Mouse (Mus musculus) midbrain, embryonic 12.5 days (tissue): Measurements from ENCODE around the gene Asrgl1. TPM values are rescaled to one million over a fixed set of nuclear protein-coding genes. Genes with fewer than 3 reads are reported as not detected.

ENCODE experiments used
- ATAC-seq: fragments of 200-750 bp; cut with Nextera tagmentation; 2 replicates; pipeline ENCODE4 v1.8.0; 2017; ENCODE audit warnings: low read depth, moderate TSS enrichment, moderate library complexity; ENCODE audit not compliant: low FRiP score
- H3K27ac ChIP-seq: fragments of 300-500 bp; sonication (generic); replicated peaks from 2 replicates; pipeline ENCODE4 v1.5.1; 2016; ENCODE audit warnings: mild to moderate bottlenecking
- H3K27me3 ChIP-seq: fragments of 300-500 bp; sonication (generic); 2 replicates; pipeline ENCODE4 v1.6.1; 2016; ENCODE audit warnings: mild to moderate bottlenecking
- H3K36me3 ChIP-seq: fragments of 300-500 bp; sonication (generic); 2 replicates; pipeline ENCODE4 v1.6.1; 2016
- H3K4me1 ChIP-seq: fragments of 300-500 bp; sonication (generic); 2 replicates; pipeline ENCODE4 v1.6.1; 2016
- H3K4me2 ChIP-seq: fragments of 300-500 bp; sonication (generic); replicated peaks from 2 replicates; pipeline ENCODE4 v1.6.1; 2016; ENCODE audit warnings: mild to moderate bottlenecking, moderate library complexity
- H3K4me3 ChIP-seq: fragments of 300-500 bp; sonication (generic); 2 replicates; pipeline ENCODE4 v1.5.1; 2016; ENCODE audit warnings: mild to moderate bottlenecking
- H3K9ac ChIP-seq: fragments of 300-500 bp; sonication (generic); replicated peaks from 2 replicates; pipeline ENCODE4 v1.6.1; 2016; ENCODE audit warnings: mild to moderate bottlenecking, moderate library complexity
- H3K9me3 ChIP-seq: fragments of 300-500 bp; sonication (generic); 2 replicates; pipeline ENCODE4 v1.6.1; 2016; ENCODE audit warnings: mild to moderate bottlenecking
- WGBS: fragments of 180-500 bp; shearing (Covaris S2); methylation state at CpG from one replicate; pipeline ENCODE4 v1.1.7; 2016; 5-methylcytosine and 5-hydroxymethylcytosine counted together
- polyA plus RNA-seq: library from polyadenylated mRNA; unstranded; fragments of >200 nt; fragmentation: Nextera tagmentation; extraction: Ambion mirVana; gene quantifications from 2 replicates; pipeline ENCODE4 v1.2.1, GENCODE M21; 2016

Gene Asrgl1
- polyA plus RNA-seq, 1 experiment from 2014 or later, result 15.0 TPM

DNA sequence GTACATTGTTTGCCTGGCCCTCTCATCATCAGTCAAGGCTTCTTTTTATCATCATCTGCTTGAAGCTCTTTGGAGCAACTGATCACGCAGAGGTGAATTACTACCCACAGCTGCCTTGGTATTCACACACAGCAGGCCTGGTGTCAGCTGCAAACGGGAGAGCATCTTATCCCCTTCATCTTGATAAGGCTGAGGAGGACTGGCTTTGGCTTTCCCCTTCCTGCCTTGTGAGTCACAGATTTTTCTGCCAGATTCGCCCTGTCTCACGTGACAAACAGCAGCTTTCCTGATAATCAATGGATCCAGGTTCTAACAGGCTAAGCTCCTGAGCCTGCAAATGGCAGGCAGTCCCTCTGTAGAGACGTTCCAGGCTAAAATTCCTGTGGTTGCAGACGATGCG, 55.5 kb downstream of the Asrgl1 start:
- Histone ChIP-seq H3K4me2 (no peak overlapping the region), H3K36me3 (no peaks in the 10 kb centered on the region), H3K9me3 (no peaks in the 10 kb centered on the region), H3K27me3 (peaks cover 6% of the 10 kb centered on the region; the same call in 1 of the 2 replicates), H3K4me3 (no peak overlapping the region), H3K4me1 (no peaks in the 10 kb centered on the region), H3K27ac (no peak overlapping the region), H3K9ac (no peak overlapping the region)
- 46% methylated on average over 7 of the region's 7 CpGs for WGBS
- ATAC-seq, result no peak

DNA sequence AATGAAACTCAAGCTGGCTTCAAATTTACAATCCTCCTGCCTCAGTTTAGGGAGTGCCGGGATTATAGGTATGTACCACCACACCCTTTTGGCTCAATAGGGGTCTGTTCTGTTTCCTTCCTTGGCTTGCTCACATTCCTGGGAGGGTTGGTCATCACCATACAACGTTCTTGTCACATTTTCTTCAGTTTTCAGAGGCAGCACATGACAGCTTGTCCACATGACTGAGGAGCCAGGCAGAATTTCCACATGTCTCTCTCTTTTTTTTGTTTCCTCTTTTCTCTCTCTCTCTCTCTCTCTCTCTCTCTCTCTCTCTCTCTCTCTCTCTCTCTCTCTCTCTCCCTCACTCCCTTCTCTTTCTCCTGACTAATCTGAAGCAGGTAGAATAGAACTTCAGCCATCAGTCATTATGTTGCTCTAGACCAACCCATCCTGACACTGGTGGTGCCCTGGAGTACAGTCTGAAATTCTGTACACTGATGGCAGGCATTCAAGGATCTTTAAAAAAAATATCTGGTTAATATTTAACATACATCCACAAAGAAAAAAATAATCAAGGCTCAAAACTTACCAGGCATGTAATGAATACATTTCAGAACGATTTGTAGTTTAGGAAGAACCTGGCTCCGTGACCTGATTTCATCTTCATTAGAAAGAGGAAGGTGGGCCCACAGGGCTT, 58.3 kb downstream of the Asrgl1 start:
- Histone ChIP-seq H3K9me3 (no peaks in the 10 kb centered on the region), H3K4me3 (no peak overlapping the region), H3K4me2 (no peak overlapping the region), H3K36me3 (no peaks in the 10 kb centered on the region), H3K9ac (no peak overlapping the region), H3K4me1 (no peaks in the 10 kb centered on the region), H3K27ac (no peak overlapping the region), H3K27me3 (no peaks in the 10 kb centered on the region)
- WGBS, result 75% methylated on average over 4 of the region's 4 CpGs
- ATAC-seq, result no peak

DNA sequence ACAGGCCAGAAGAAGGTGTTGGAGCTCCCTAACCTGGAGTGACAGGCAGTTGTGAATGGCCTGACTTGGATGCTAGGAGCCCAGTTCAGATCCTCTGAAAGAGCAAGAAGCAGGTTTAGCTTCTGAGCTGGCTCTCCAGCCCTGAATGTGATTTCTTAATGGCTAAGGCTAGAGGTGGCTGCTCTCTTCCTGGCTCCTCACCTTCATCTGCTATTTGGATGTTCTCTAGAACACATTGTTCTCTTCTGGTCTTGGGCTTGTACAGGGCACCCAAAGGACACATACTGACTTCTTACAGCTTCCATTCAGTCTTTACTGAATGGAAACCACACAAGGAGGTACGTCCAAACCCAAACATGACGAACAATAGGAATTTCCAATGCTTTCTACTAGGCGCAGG, 59.4 kb downstream of the Asrgl1 start:
- Histone ChIP-seq H3K27me3 (no peaks in the 10 kb centered on the region), H3K4me2 (no peak overlapping the region), H3K4me1 (peaks cover 10% of the 10 kb centered on the region; the same call in 1 of the 2 replicates), H3K9me3 (no peaks in the 10 kb centered on the region), H3K36me3 (no peaks in the 10 kb centered on the region), H3K27ac (no peak overlapping the region), H3K9ac (no peak overlapping the region), H3K4me3 (no peak overlapping the region)
- WGBS, result 87% methylated on average over 3 of the region's 3 CpGs
- no peak for ATAC-seq

DNA sequence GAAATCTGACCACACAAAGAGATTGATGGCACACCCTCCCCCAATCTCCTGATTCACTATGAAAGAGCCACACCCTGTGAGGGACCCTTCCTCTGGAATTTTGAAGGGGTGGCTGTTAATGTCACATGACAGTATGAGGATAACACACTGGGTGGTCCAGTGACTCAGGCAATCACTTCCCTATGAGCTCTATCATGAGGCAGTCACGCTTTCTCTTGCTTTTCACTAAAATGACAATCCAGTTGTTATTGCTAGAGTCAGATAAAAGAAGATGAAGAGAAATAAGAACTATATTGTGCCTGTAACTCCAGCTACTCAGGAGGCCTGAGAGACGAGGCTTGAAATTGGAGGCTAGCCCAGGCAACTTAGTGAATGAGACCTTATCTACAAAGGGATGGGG, 59.9 kb downstream of the Asrgl1 start:
- H3K9me3 ChIP-seq, result no peaks in the 10 kb centered on the region
- no peak overlapping the region for H3K27ac ChIP-seq
- H3K4me3 ChIP-seq, result no peak overlapping the region
- no peak overlapping the region for H3K9ac ChIP-seq
- peaks cover 10% of the 10 kb centered on the region; the same call in 1 of the 2 replicates for H3K4me1 ChIP-seq
- H3K36me3 ChIP-seq, result no peaks in the 10 kb centered on the region
- no peak for ATAC-seq
- H3K4me2 ChIP-seq, result no peak overlapping the region
- H3K27me3 ChIP-seq, result no peaks in the 10 kb centered on the region
- 72% methylated on average over 2 of the region's 2 CpGs for WGBS

DNA sequence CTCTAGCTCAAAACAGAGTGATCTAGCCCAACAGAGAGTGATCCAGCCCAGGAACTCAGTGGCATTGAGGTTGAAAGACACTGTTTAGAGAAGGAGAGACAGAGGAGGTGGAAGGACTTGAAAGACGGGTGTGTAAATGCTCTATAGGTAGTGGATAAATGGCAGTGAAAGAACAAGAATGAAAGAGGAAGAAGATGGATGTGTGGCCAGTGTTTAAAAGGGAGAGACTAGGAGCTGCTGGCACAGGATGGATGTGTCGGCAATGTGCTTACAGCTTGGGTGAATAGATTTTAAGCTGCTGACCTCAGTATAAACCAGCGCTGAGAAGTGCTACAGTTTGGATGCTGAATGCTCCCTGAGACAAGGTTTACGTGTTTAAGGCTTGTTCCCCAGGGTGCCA, 61.0 kb downstream of the Asrgl1 start:
- WGBS, result 79% methylated on average over 4 of the region's 4 CpGs
- H3K27me3 ChIP-seq, result no peaks in the 10 kb centered on the region
- no peaks in the 10 kb centered on the region for H3K9me3 ChIP-seq
- H3K27ac ChIP-seq, result no peak overlapping the region
- no peak overlapping the region for H3K9ac ChIP-seq
- no peaks in the 10 kb centered on the region for H3K36me3 ChIP-seq
- H3K4me3 ChIP-seq, result no peak overlapping the region
- ATAC-seq, result no peak
- peaks cover 10% of the 10 kb centered on the region; the same call in 1 of the 2 replicates for H3K4me1 ChIP-seq
- no peak overlapping the region for H3K4me2 ChIP-seq

DNA sequence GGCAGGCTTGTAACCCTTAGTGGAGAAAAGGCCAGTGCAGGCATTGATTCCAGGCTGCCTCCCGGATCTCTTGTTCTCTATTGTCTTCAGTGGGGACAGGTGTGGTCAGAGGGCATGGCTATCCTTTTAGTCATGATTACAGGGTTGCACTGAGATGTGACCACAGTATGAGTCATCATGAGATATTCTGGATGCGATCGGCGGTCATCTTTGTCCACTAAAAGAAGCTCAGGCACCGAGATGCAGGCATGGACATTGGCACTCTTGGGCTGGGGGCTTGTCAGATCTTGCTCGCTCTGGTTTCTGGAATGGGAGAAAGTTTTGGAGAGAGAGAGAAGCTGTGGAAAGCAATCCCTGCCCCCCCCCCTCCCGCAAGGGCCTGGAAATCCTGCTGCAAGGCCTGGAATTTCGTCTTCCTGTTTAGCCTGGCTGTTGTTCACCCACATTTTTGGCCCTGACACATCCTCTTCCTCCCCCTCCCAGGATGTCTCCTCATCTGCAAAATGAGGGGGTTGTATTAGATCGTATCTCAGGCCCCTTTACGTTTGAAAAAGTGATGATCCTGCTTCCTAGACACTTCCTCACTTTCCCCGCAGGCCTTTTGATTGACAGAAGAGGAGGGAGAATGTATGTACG, 61.5 kb downstream of the Asrgl1 start:
- no peaks in the 10 kb centered on the region for H3K9me3 ChIP-seq
- peaks cover 10% of the 10 kb centered on the region; the same call in 1 of the 2 replicates for H3K4me1 ChIP-seq
- 76% methylated on average over 12 of the region's 12 CpGs for WGBS
- no peaks in the 10 kb centered on the region for H3K36me3 ChIP-seq
- no peak overlapping the region for H3K27ac ChIP-seq
- no peak for ATAC-seq
- no peaks in the 10 kb centered on the region for H3K27me3 ChIP-seq
- H3K4me3 ChIP-seq, result no peak overlapping the region
- no peak overlapping the region for H3K9ac ChIP-seq
- H3K4me2 ChIP-seq, result no peak overlapping the region

GRCm38 (mm10) chr19:9072157-9072530, 63.3 kb downstream of the Asrgl1 start:
- ATAC-seq, result no peak
- no peak overlapping the region for H3K4me3 ChIP-seq
- no peaks in the 10 kb centered on the region for H3K36me3 ChIP-seq
- no peak overlapping the region for H3K27ac ChIP-seq
- H3K27me3 ChIP-seq, result no peaks in the 10 kb centered on the region
- no peak overlapping the region for H3K9ac ChIP-seq
- H3K9me3 ChIP-seq, result no peaks in the 10 kb centered on the region
- H3K4me1 ChIP-seq, result peaks cover 10% of the 10 kb centered on the region; the same call in 1 of the 2 replicates
- 84% methylated on average over 2 of the region's 2 CpGs for WGBS
- H3K4me2 ChIP-seq, result no peak overlapping the region

DNA sequence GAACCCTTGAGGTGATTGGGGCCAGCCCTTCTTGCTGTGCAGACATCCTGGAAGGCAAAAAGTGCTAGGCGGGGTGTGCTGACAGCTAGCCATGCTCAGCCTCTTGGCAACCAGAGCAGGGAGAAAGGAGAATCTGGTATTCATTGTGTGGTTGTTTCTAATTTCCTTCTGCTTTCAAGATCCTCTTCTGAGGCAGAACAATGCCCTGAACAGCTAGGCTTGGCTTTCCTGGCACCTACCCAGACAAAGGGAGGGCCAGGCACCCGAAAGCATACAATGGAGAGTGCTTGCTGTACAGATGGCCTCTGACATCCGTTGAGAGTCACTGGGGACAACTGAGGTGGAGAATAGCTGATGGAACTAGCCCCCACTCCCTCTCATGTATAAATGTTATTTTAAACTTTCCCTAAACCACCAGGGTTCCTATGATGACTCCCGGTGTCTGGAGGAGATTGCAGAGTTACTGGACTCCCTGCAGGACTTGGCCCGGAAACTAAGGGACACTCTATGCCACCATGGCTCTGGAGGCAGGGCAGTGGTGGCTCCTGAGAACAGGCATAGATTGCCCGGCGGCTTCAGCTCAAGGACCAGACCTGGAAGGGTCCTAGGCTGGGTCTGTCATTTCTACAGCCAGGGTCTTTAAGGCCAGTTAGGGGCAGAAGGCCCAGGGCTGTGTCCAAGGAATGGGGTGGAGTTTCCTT, 63.8 kb downstream of the Asrgl1 start:
- no peak overlapping the region for H3K4me2 ChIP-seq
- peaks cover 10% of the 10 kb centered on the region; the same call in 1 of the 2 replicates for H3K4me1 ChIP-seq
- no peak overlapping the region for H3K27ac ChIP-seq
- H3K9ac ChIP-seq, result no peak overlapping the region
- ATAC-seq, result no peak
- no peaks in the 10 kb centered on the region for H3K27me3 ChIP-seq
- H3K36me3 ChIP-seq, result no peaks in the 10 kb centered on the region
- no peaks in the 10 kb centered on the region for H3K9me3 ChIP-seq
- 51% methylated on average over 7 of the region's 7 CpGs for WGBS
- no peak overlapping the region for H3K4me3 ChIP-seq

DNA sequence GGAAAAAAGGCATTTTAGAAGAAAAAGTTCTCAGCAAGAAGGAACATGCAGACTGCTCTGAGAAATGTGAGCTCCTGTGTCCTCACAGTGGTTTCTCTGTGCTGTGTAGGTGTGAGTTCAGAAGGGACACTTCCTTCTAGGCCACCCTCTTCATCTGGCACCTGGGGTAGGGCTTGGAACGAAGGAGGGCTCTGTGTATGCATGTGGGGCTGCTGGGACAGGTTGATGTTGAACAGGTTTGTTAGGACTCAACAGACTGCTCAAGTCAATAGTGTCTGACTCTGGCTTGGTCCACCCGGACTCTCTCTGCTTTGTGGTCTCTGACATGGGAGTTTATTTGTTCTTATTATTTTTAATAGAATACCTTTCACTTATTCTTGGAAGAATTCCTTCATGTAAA, 65.1 kb downstream of the Asrgl1 start:
- H3K9ac ChIP-seq, result no peak overlapping the region
- no peak overlapping the region for H3K4me2 ChIP-seq
- no peaks in the 10 kb centered on the region for H3K9me3 ChIP-seq
- ATAC-seq, result no peak
- H3K4me1 ChIP-seq, result peaks cover 21% of the 10 kb centered on the region
- WGBS, result 85% methylated on average over 2 of the region's 2 CpGs
- H3K27ac ChIP-seq, result no peak overlapping the region
- H3K27me3 ChIP-seq, result no peaks in the 10 kb centered on the region
- H3K4me3 ChIP-seq, result no peak overlapping the region
- H3K36me3 ChIP-seq, result no peaks in the 10 kb centered on the region

DNA sequence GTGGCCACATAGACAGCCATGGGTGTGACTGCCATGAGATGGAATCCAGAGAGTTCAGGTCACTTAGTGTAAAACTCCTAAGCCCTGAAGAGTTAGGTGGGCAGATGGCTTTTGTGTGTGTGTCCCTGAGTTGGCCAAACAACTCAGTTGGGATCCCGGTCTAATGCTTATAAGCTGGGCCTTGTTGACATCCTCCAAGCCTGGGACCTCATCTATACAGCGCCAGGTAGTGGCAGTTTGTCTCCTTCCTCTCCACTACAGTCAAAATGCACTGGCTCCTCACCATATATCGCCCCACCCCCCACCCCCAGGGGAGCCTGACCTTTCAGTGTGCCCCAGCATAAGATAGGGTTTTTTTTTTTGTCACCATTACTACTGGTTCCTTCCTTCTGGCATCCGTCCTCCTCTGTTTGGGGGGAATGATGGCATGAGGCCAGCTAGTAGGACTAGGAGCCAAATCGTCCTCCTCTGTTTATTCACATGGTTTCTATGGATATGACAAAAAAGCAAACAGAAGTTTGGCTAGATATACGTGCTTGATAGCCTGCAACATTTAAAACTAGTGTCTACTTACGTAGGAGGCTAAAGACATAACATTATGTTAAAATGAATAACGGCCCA, 65.6 kb downstream of the Asrgl1 start:
- H3K9me3 ChIP-seq, result no peaks in the 10 kb centered on the region
- H3K36me3 ChIP-seq, result no peaks in the 10 kb centered on the region
- H3K27ac ChIP-seq, result no peak overlapping the region
- 76% methylated on average over 8 of the region's 8 CpGs for WGBS
- peaks cover 21% of the 10 kb centered on the region for H3K4me1 ChIP-seq
- H3K27me3 ChIP-seq, result no peaks in the 10 kb centered on the region
- H3K4me3 ChIP-seq, result no peak overlapping the region
- ATAC-seq, result no peak
- no peak overlapping the region for H3K4me2 ChIP-seq
- no peak overlapping the region for H3K9ac ChIP-seq

DNA sequence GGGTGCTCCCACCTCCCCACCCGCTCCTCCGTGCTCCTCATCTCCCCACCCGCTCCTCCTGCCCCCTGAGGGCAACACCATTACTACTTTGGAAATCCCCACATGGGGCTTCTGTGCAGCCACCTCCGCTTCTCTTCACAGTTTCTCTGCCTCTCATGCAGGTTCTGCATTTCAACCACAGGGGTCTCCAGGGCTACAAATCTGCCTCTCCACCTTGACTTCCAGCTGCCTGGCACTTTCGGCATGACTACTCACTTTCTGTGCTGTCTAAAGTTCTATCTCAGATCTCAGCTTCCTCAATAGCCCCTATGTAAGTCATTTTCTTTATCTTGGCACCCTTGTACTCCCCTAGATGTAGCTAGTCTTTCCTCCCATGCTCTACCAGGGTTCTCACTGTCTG, 68.1 kb downstream of the Asrgl1 start:
- 74% methylated on average over 5 of the region's 5 CpGs for WGBS
- Histone ChIP-seq H3K36me3 (no peaks in the 10 kb centered on the region), H3K9ac (no peak overlapping the region), H3K4me1 (peaks cover 21% of the 10 kb centered on the region), H3K27ac (no peak overlapping the region), H3K27me3 (no peaks in the 10 kb centered on the region), H3K4me3 (no peak overlapping the region), H3K4me2 (no peak overlapping the region), H3K9me3 (no peaks in the 10 kb centered on the region)
- no peak for ATAC-seq
